Mouse (Mus musculus) myocyte (in vitro differentiated cells): ENCODE measurements around the gene Pacsin1.

Source experiments
- CEBPB ChIP-seq: IDR thresholded peaks from 2 replicates; pipeline ENCODE4 v1.6.1; 2011; ENCODE audit warnings: mild to moderate bottlenecking, moderate library complexity; ENCODE audit not compliant: poor library complexity, insufficient read depth, severe bottlenecking
- E2F4 ChIP-seq: IDR thresholded peaks from one replicate; pipeline ENCODE4 v1.6.1; 2011; ENCODE audit warnings: mild to moderate bottlenecking, control low read depth, moderate library complexity; ENCODE audit not compliant: insufficient read depth
- MAX ChIP-seq: IDR thresholded peaks from one replicate; pipeline ENCODE4 v1.6.1; 2011; ENCODE audit warnings: low read depth, mild to moderate bottlenecking, control low read depth
- MYOD1 ChIP-seq, 3 experiments: IDR thresholded peaks; one replicate each; pipeline ENCODE4 v1.6.1; 2011; ENCODE audit warnings: control low read depth in 2 of 3, low read depth in 2 of 3, mild to moderate bottlenecking in 2 of 3, moderate library complexity in 1 of 3; ENCODE audit not compliant: insufficient read length in 2 of 3, control insufficient read depth in 1 of 3
- MYOG ChIP-seq, 3 experiments: IDR thresholded peaks; one replicate each; pipeline ENCODE4 v1.6.1; 2011; ENCODE audit warnings: control low read depth in 2 of 3, low read depth in 2 of 3, mild to moderate bottlenecking in 2 of 3; ENCODE audit not compliant: insufficient read length in 2 of 3, control insufficient read depth in 1 of 3, insufficient read depth in 1 of 3
- POLR2A ChIP-seq: IDR thresholded peaks from one replicate; pipeline ENCODE4 v1.6.1; 2011; ENCODE audit warnings: low read depth, mild to moderate bottlenecking, control low read depth, moderate library complexity; ENCODE audit not compliant: insufficient read length
- POLR2AphosphoS2 ChIP-seq: IDR thresholded peaks from one replicate; pipeline ENCODE4 v1.6.1; 2011; ENCODE audit warnings: low read depth, control low read depth; ENCODE audit not compliant: insufficient read length
- REST ChIP-seq: IDR thresholded peaks from one replicate; pipeline ENCODE4 v1.6.1; 2011; ENCODE audit warnings: mild to moderate bottlenecking, control low read depth, moderate library complexity; ENCODE audit not compliant: insufficient read depth, insufficient read length
- SRF ChIP-seq: IDR thresholded peaks from one replicate; pipeline ENCODE4 v1.6.1; 2011; ENCODE audit warnings: low read depth; ENCODE audit not compliant: control insufficient read depth, insufficient read length
- TCF12 ChIP-seq: IDR thresholded peaks from one replicate; pipeline ENCODE4 v1.6.1; 2011; ENCODE audit warnings: mild to moderate bottlenecking, control low read depth; ENCODE audit not compliant: poor library complexity, insufficient read depth, severe bottlenecking
- TCF3 ChIP-seq: IDR thresholded peaks from one replicate; pipeline ENCODE4 v1.6.1; 2011; ENCODE audit warnings: low read depth, control low read depth; ENCODE audit not compliant: insufficient read length
- USF1 ChIP-seq: IDR thresholded peaks from one replicate; pipeline ENCODE4 v1.6.1; 2011; ENCODE audit warnings: low read depth, mild to moderate bottlenecking, control low read depth, moderate library complexity

- TF ChIP-seq POLR2A (no peak), USF1 (no peak), MYOD1 (IDR thresholded peaks at IDR 0.05; ENCODE audit: control insufficient read depth in 1 of 3, insufficient read length in 2 of 3, low read depth in 2 of 3) (no peak), TCF12 (no peak), TCF3 (no peak), MAX (no peak), CEBPB (no peak), SRF (no peak), MYOG (IDR thresholded peaks at IDR 0.05; ENCODE audit: control insufficient read depth in 1 of 3, insufficient read depth in 1 of 3, insufficient read length in 2 of 3, low read depth in 2 of 3) (no peak), POLR2AphosphoS2 (no peak), E2F4 (no peak), REST (no peak)
Observed at GRCm38 (mm10) chr17:27685550-27685913, 30.2 kb downstream of the Pacsin1 start.
